ENCODE assay signal across 19 mouse cellular contexts in genomic region chr16:65548960-65549359, GRCm38 (mm10). TPM values are rescaled to one million over a fixed set of nuclear protein-coding genes. Genes with fewer than 3 reads are reported as not detected.
"Had no signal": no experiment of that assay in that cellular context is flagged by ENCODE, and none has a peak within 500 bp of the region (broad histone marks: within the 10 kb centered on the region; RNA-seq: fewer than 3 reads in every experiment).

No protein-coding gene starts in this region.

- H3K4me2 ChIP-seq: limb, embryonic 12.5 days; liver, embryonic 13.5 days; lung, embryonic 15.5 days; midbrain, embryonic 15.5 days; neural tube, embryonic 13.5 days had no signal

- H3K9ac ChIP-seq: limb, embryonic 12.5 days; liver, embryonic 13.5 days; liver, postnatal 0 days; lung, embryonic 15.5 days; midbrain, embryonic 15.5 days; neural tube, embryonic 13.5 days had no signal

- DNase-seq: kidney, adult 9 months; kidney, postnatal 4 days; liver; liver, embryonic 13.5 days; liver, postnatal 0 days; retina, postnatal 1 day; right cerebral cortex, postnatal 14 days; thymus, postnatal 4 days had no signal

- H3K4me1 ChIP-seq: limb, embryonic 12.5 days; liver, embryonic 13.5 days; lung, embryonic 15.5 days; midbrain, embryonic 15.5 days had no signal

- H3K27ac ChIP-seq: kidney, postnatal 0 days; layer of hippocampus, adult 2 months; limb, embryonic 12.5 days; liver, embryonic 13.5 days; lung, embryonic 15.5 days; midbrain, embryonic 15.5 days; neural tube, embryonic 13.5 days had no signal

- H3K36me3 ChIP-seq: midbrain, embryonic 15.5 days had no signal

- H3K27me3 ChIP-seq: limb, embryonic 12.5 days; liver, embryonic 13.5 days; lung, embryonic 15.5 days; midbrain, embryonic 15.5 days; neural tube, embryonic 13.5 days had no signal

- ATAC-seq: intestine, postnatal 0 days; liver, postnatal 0 days; midbrain, embryonic 15.5 days had no signal

- H3K9me3 ChIP-seq: limb, embryonic 12.5 days; liver, embryonic 13.5 days; lung, embryonic 15.5 days; midbrain, embryonic 15.5 days; neural tube, embryonic 13.5 days had no signal

- H3K4me3 ChIP-seq: layer of hippocampus, adult 2 months; limb, embryonic 12.5 days; liver, embryonic 13.5 days; lung, embryonic 15.5 days; midbrain, embryonic 15.5 days; neural tube, embryonic 13.5 days had no signal

RNA-seq across cellular contexts. Expression of gene Pou1f1, which starts 28.6 kb away (rescaled TPM):
- total RNA-seq: layer of hippocampus, adult 2 months; layer of hippocampus, postnatal 10 days; left cerebral cortex, postnatal 36 days had no signal
- polyA plus RNA-seq: limb, embryonic 12.5 days; liver, embryonic 13.5 days; liver, postnatal 0 days; lung, embryonic 15.5 days; neural tube, embryonic 13.5 days; spleen, adult 2 months; stomach, embryonic 16.5 days had no signal
